Mouse (Mus musculus) CH12.LX (cell line): Measurements from ENCODE around the gene Ogt. TPM values are rescaled to one million over a fixed set of nuclear protein-coding genes. Genes with fewer than 3 reads are reported as not detected.

ENCODE experiments used
- DNase-seq: peaks from one replicate; pipeline ENCODE4 v3.0.0-alpha.2; 2013; ENCODE audit errors: extremely low read depth
- H3K27ac ChIP-seq: 2 replicates; pipeline ENCODE4 v1.5.1; 2012; ENCODE audit warnings: low read depth, mild to moderate bottlenecking, control low read depth, moderate library complexity; ENCODE audit not compliant: insufficient read depth
- H3K27me3 ChIP-seq: replicated peaks from 2 replicates; pipeline ENCODE3; 2012; ENCODE audit warnings: inconsistent platforms
- H3K36me3 ChIP-seq, 2 experiments: replicated peaks in 1 of 2; 2 replicates each; pipeline versions ENCODE3 to v1.6.1; 2012; ENCODE audit warnings: inconsistent platforms in 1 of 2, low read length in 1 of 2, mild to moderate bottlenecking in 1 of 2, mixed read lengths in 1 of 2, moderate library complexity in 1 of 2; ENCODE audit not compliant: control insufficient read depth in 1 of 2, insufficient read depth in 1 of 2
- H3K4me1 ChIP-seq, 2 experiments: 2 replicates each; pipeline ENCODE4 v1.6.1; 2012; ENCODE audit warnings: inconsistent platforms in 1 of 2, moderate library complexity in 1 of 2; ENCODE audit not compliant: insufficient read depth in 2 of 2, control insufficient read depth in 1 of 2
- H3K4me2 ChIP-seq: 2 replicates; pipeline ENCODE4 v1.6.1; 2012; ENCODE audit warnings: low read depth, mild to moderate bottlenecking, control low read depth; ENCODE audit not compliant: poor library complexity, insufficient read depth, severe bottlenecking
- H3K4me3 ChIP-seq, 3 experiments: fragments of 150-350 bp in 1 of 3; sonication (generic) in 1 of 3; replicated peaks in 1 of 3; 2 replicates each; pipeline versions ENCODE3 to v1.5.1; 2011 to 2012; ENCODE audit warnings: low read depth in 2 of 3, low read length in 2 of 3, mild to moderate bottlenecking in 2 of 3, moderate library complexity in 2 of 3, control low read depth in 1 of 3, improper control_type of control experiment in 1 of 3, inconsistent platforms in 1 of 3, mixed read lengths in 1 of 3; ENCODE audit not compliant: poor library complexity in 1 of 3
- H3K79me2 ChIP-seq: replicated peaks from 2 replicates; pipeline ENCODE4 v1.6.1; 2012; ENCODE audit warnings: mild to moderate bottlenecking, moderate library complexity; ENCODE audit not compliant: control insufficient read depth, poor library complexity, insufficient read depth, severe bottlenecking; ENCODE audit errors: extremely low read depth
- H3K9ac ChIP-seq: 2 replicates; pipeline ENCODE4 v1.6.1; 2012; ENCODE audit warnings: low read depth, mild to moderate bottlenecking, control low read depth, moderate library complexity; ENCODE audit not compliant: insufficient read depth
- H3K9me3 ChIP-seq: replicated peaks from 2 replicates; pipeline ENCODE3; 2012; ENCODE audit warnings: low read length, inconsistent platforms, mixed read lengths
- BHLHE40 ChIP-seq: IDR thresholded peaks from 2 replicates; pipeline ENCODE4 v1.6.1; 2011; ENCODE audit warnings: mild to moderate bottlenecking, low read depth, low read length, improper control_type of control experiment
- CHD1 ChIP-seq: IDR thresholded peaks from 2 replicates; pipeline ENCODE4 v1.6.1; 2012; ENCODE audit warnings: low read depth, low read length, improper control_type of control experiment, inconsistent platforms
- EP300 ChIP-seq: IDR thresholded peaks from 2 replicates; pipeline ENCODE4 v1.6.1; 2011; ENCODE audit warnings: low read length, improper control_type of control experiment
- KAT2A ChIP-seq: IDR thresholded peaks from 2 replicates; pipeline ENCODE4 v1.6.1; 2012; ENCODE audit warnings: low read length, improper control_type of control experiment, inconsistent platforms; ENCODE audit not compliant: insufficient replicate concordance
- MAX ChIP-seq: IDR thresholded peaks from 2 replicates; pipeline ENCODE4 v1.6.1; 2011; ENCODE audit warnings: low read length, improper control_type of control experiment
- RAD21 ChIP-seq: IDR thresholded peaks from 2 replicates; pipeline ENCODE4 v1.6.1; 2011; ENCODE audit warnings: low read depth, mild to moderate bottlenecking, low read length, improper control_type of control experiment, moderate library complexity
- RCOR1 ChIP-seq: conservative IDR thresholded peaks from 2 replicates; pipeline ENCODE4 v1.6.1; 2012; ENCODE audit warnings: low read depth, mild to moderate bottlenecking, inconsistent platforms, low read length, improper control_type of control experiment
- SIN3A ChIP-seq: IDR thresholded peaks from 2 replicates; pipeline ENCODE4 v1.6.1; 2012; ENCODE audit warnings: low read length, improper control_type of control experiment, inconsistent platforms
- dilution Hi-C: fragments of 300-500 bp; cut with MboI; formaldehyde crosslinking; loops from 2 replicates; pipeline ENCODE4 v1.14.3; 2020; ENCODE audit warnings: low sequenced_read_pairs; ENCODE audit not compliant: extremely low pct_unique_long_range_greater_than_20kb, extremely low pct_ligation_motif_present
- in situ Hi-C: fragments of 300-500 bp; cut with MboI; formaldehyde crosslinking; loops from 3 replicates; pipeline ENCODE4 v1.14.3; 2019; ENCODE audit warnings: low sequenced_read_pairs, low pct_ligation_motif_present, low pct_unique_long_range_greater_than_20kb, mixed read lengths
- polyA plus RNA-seq: library from polyadenylated mRNA; unstranded; fragments of >175 nt; gene quantifications from 2 replicates; pipeline ENCODE4 v1.2.1, GENCODE M21; 2012; ENCODE audit warnings: low read depth; ENCODE audit not compliant: insufficient read length
- total RNA-seq, 2 experiments: library from RNA; depleted of rRNA; stranded (reverse); fragments of 300-350 nt in 1 of 2; fragments of >200 nt in 1 of 2; gene quantifications; 2 replicates each; pipeline ENCODE4 v1.2.3; 2012 to 2014

Ogt gene
- total and polyA plus RNA-seq, 3 experiments, result 55.4 to 62.8 (median 62.3) TPM

- Histone ChIP-seq H3K4me3 (peak overlapping the region; percentile 35 to 73 (median 53)), H3K79me2 (peaks cover 30% of the 10 kb centered on the region), H3K9ac (peak overlapping the region; percentile 69), H3K27ac (no peak overlapping the region), H3K4me1 (peaks cover 0 to 5% of the 10 kb centered on the region in 2 experiments; a peak in 1 of 4 replicates), H3K36me3 (peaks cover 2 to 6% of the 10 kb centered on the region in 2 experiments), H3K27me3 (no peaks in the 10 kb centered on the region), H3K9me3 (no peaks in the 10 kb centered on the region), H3K4me2 (peak overlapping the region; percentile 71; the same call in 1 of the 2 replicates)
- TF ChIP-seq SIN3A (0 out of 2 replicates have a peak, but pooled peaks have one; percentile 43), MAX (no peak)
- in situ Hi-C loops (no loop called here), dilution Hi-C loops (no loop called here)
- no peak for DNase-seq
Measured at GRCm38 (mm10) chrX:101638856-101639255, 1.0 kb upstream of the Ogt start.

- Histone ChIP-seq H3K4me1 (peaks cover 0 to 7% of the 10 kb centered on the region in 2 experiments; a peak in 1 of 4 replicates), H3K79me2 (peaks cover 32% of the 10 kb centered on the region), H3K27ac (no peak overlapping the region; the same call in 1 of the 2 replicates), H3K9me3 (no peaks in the 10 kb centered on the region), H3K36me3 (peaks cover 4 to 9% of the 10 kb centered on the region in 2 experiments), H3K4me2 (peak overlapping the region; percentile 71; the same call in 1 of the 2 replicates), H3K4me3 (peak overlapping the region; percentile 35 to 73 (median 53)), H3K27me3 (no peaks in the 10 kb centered on the region), H3K9ac (peak overlapping the region; percentile 69)
- in situ Hi-C loops, result no loop called here
- dilution Hi-C loops, result no loop called here
- no peak for DNase-seq
- no peak for TF ChIP-seq EP300
- no peak for TF ChIP-seq RCOR1
Measured at GRCm38 (mm10) chrX:101639306-101639705, 554 bp upstream of the Ogt start.

- H3K4me3 ChIP-seq, result peak overlapping the region; percentile 73 to 95 (median 91)
- H3K9ac ChIP-seq, result peak overlapping the region; percentile 97
- peak; percentile 18 for DNase-seq
- TF ChIP-seq BHLHE40 (no peak), CHD1 (no peak), KAT2A (no peak), RAD21 (no peak)
- in situ Hi-C loops, result no loop called here
- dilution Hi-C loops, result no loop called here
- peaks cover 38% of the 10 kb centered on the region for H3K79me2 ChIP-seq
- peak overlapping the region; percentile 44 for H3K27ac ChIP-seq
- peaks cover 0 to 10% of the 10 kb centered on the region in 2 experiments; a peak in 1 of 4 replicates for H3K4me1 ChIP-seq
- H3K36me3 ChIP-seq, result peaks cover 6 to 12% of the 10 kb centered on the region in 2 experiments
- no peak overlapping the region for H3K4me2 ChIP-seq
- no peaks in the 10 kb centered on the region for H3K9me3 ChIP-seq
- no peaks in the 10 kb centered on the region for H3K27me3 ChIP-seq
Measured at GRCm38 (mm10) chrX:101640194-101641160, 617 bp downstream of the Ogt start.
